9 mouse cellular contexts compared by ENCODE assay signal in genomic region chr1:153542726-153543320, GRCm38 (mm10). TPM values are rescaled to one million over a fixed set of nuclear protein-coding genes. Genes with fewer than 3 reads are reported as not detected.
A peak's percentile ranks its signal among the peaks of the same experiment; 100 is the strongest.
DNase-seq lines count a peak whose midpoint lies in the region; ATAC-seq and TF ChIP-seq lines count a peak whose summit lies in the region.
"Had no signal": no experiment of that assay in that cellular context is flagged by ENCODE, and none has a peak within 500 bp of the region (broad histone marks: within the 10 kb centered on the region; RNA-seq: fewer than 3 reads in every experiment).

No protein-coding gene starts in this region.

- POLR2A ChIA-PET in Patski (lab: Charles Lee), result interaction anchor here (0.8 kb wide), 1 partner anchor 13 kb away, joined by 3 read pairs; no protein-coding TSS in a partner anchor

- H3K27ac ChIP-seq in lung, embryonic 15.5 days, result 0 out of 2 replicates have a peak overlapping the region, but pooled peaks have one; percentile 26
- H3K27ac ChIP-seq in left cerebral cortex, adult 2 months, result no peak overlapping the region
- H3K27ac ChIP-seq: embryonic facial prominence, embryonic 13.5 days had no signal

- no peaks in the 10 kb centered on the region for H3K27me3 ChIP-seq in Patski
- H3K27me3 ChIP-seq in lung, embryonic 15.5 days, result no peaks in the 10 kb centered on the region
- H3K27me3 ChIP-seq: embryonic facial prominence, embryonic 13.5 days had no signal

- no peaks in the 10 kb centered on the region for H3K9me3 ChIP-seq in lung, embryonic 15.5 days
- H3K9me3 ChIP-seq: embryonic facial prominence, embryonic 13.5 days had no signal

- intact Hi-C loops in left cerebral cortex, adult 2 months (cut with DNase I), result no loop called here

- no peak overlapping the region for H3K9ac ChIP-seq in lung, embryonic 15.5 days
- H3K9ac ChIP-seq: embryonic facial prominence, embryonic 13.5 days had no signal

- H3K4me3 ChIP-seq in lung, embryonic 15.5 days, result no peak overlapping the region
- H3K4me3 ChIP-seq in left cerebral cortex, adult 2 months, result no peak overlapping the region
- H3K4me3 ChIP-seq: embryonic facial prominence, embryonic 13.5 days had no signal

- no peak for TF ChIP-seq CTCF in Patski (IDR thresholded peaks at IDR 0.05)
- no peak for TF ChIP-seq CTCF in brain, embryonic 14.5 days (IDR thresholded peaks at IDR 0.05; ENCODE audit: borderline replicate concordance, extremely low read depth, insufficient read depth, insufficient read length)
- TF ChIP-seq CTCF in left cerebral cortex, adult 2 months (IDR thresholded peaks at IDR 0.05), result no peak

- TF ChIP-seq POLR2A in brain, embryonic 14.5 days (IDR thresholded peaks at IDR 0.05; ENCODE audit: borderline replicate concordance, extremely low read depth, insufficient read depth, insufficient read length, poor library complexity, severe bottlenecking), result no peak

- ATAC-seq in Patski, result peak; percentile 93
- ATAC-seq in lung, embryonic 15.5 days (ENCODE audit: borderline replicate concordance, extremely low read depth, low FRiP score, low TSS enrichment), result no peak; the same call in 1 of the 2 replicates
- ATAC-seq in CD4-positive, CD25-positive, alpha-beta regulatory T cell, adult 4 months, result no peak

- no peak for DNase-seq in Patski (ENCODE audit: low read depth, low spot score)
- peak; percentile 31 for DNase-seq in brain, embryonic 14.5 days (ENCODE audit: low read depth)
- peak; percentile 63 for DNase-seq in kidney, adult 18-20 months
- DNase-seq in right cerebral cortex, postnatal 10 days (ENCODE audit: low spot score in 2 of 2), result no peak
- DNase-seq in frontal cortex, postnatal 25 days (ENCODE audit: low spot score in 2 of 2), result no peak
- DNase-seq in left cerebral cortex, adult 2 months (ENCODE audit: extremely low spot score in 1 of 2, low spot score in 2 of 2), result no peak

- in situ Hi-C loops in Patski (cut with MboI; ENCODE audit: low pct_unique_long_range_greater_than_20kb), result loop anchor here (5.0 kb wide), 1 partner anchor 41 kb away; no protein-coding TSS in a partner anchor

- H3K4me1 ChIP-seq in lung, embryonic 15.5 days, result peaks cover 7% of the 10 kb centered on the region
- H3K4me1 ChIP-seq: embryonic facial prominence, embryonic 13.5 days had no signal

- H3K4me2 ChIP-seq in lung, embryonic 15.5 days, result no peak overlapping the region
- H3K4me2 ChIP-seq: embryonic facial prominence, embryonic 13.5 days had no signal

- CTCF ChIA-PET in Patski (lab: Charles Lee), result interaction anchor here (0.8 to 2.7 kb wide), 7 partner anchors 10 to 207 kb away, joined by 3 to 13 read pairs (median 4); partner anchors contain the start of gene Rnasel

- WGBS in lung, embryonic 15.5 days, result 13% methylated on average over 7 of the region's 7 CpGs

- H3K36me3 ChIP-seq in lung, embryonic 15.5 days, result no peaks in the 10 kb centered on the region
- H3K36me3 ChIP-seq: embryonic facial prominence, embryonic 13.5 days had no signal

RNA-seq across cellular contexts. Expression of gene Npl, which starts 7.0 kb away (rescaled TPM):
- 4.3 TPM for polyA plus RNA-seq in Patski (2021)
- polyA plus RNA-seq in brain, embryonic 14.5 days (2012; rRNA removed), result 4.9 and 6.6 TPM in 2 replicates
- 6.6 and 7.4 TPM in 2 replicates for polyA plus RNA-seq in lung, embryonic 15.5 days (2015; fragmentation: Nextera tagmentation; extraction: Ambion mirVana)
- not detected for polyA plus RNA-seq in CD4-positive, CD25-positive, alpha-beta regulatory T cell, adult 4 months (2017; shearing (Covaris generic))
- 1 to 10 TPM; 5.4 to 6.0 TPM for total RNA-seq in left cerebral cortex, adult 2 months (2021)

RNA-seq across cellular contexts. Expression of gene Dhx9, which starts 55.4 kb away (rescaled TPM):
- 157 TPM for polyA plus RNA-seq in Patski (2021)
- polyA plus RNA-seq in brain, embryonic 14.5 days (2012; rRNA removed), result 119 and 142 TPM in 2 replicates
- 30.7 and 34.1 TPM in 2 replicates for polyA plus RNA-seq in lung, embryonic 15.5 days (2015; fragmentation: Nextera tagmentation; extraction: Ambion mirVana)
- polyA plus RNA-seq in CD4-positive, CD25-positive, alpha-beta regulatory T cell, adult 4 months (2017; shearing (Covaris generic)), result 10 to 100 TPM; 28.0 to 35.3 TPM
- 100 to 1,000 TPM in 1 of 2 experiments, 10 to 100 TPM in 1; 95.3 to 102 TPM for total RNA-seq in left cerebral cortex, adult 2 months (2021)

Comparison
In these comparisons a context has a peak if more than half of its experiments do, and no peak if none do; other contexts are left out.
1. DNase-seq: peak in brain, embryonic 14.5 days (single experiment) and kidney, adult 18-20 months (single experiment); none in Patski (single experiment), right cerebral cortex, postnatal 10 days (0 of 2), frontal cortex, postnatal 25 days (0 of 2) and left cerebral cortex, adult 2 months (0 of 2).